Mouse (Mus musculus): Measurements from ENCODE around the gene Lrp1.

GRCm38 (mm10) chr10:127572281-127572680, 48.7 kb downstream of the Lrp1 start:
- TF ChIP-seq CTCF (IDR thresholded peaks at IDR 0.05; ENCODE audit: borderline replicate concordance, insufficient read depth, low read length) = no peak
- no peak for TF ChIP-seq POLR2A (IDR thresholded peaks at IDR 0.05; ENCODE audit: low read depth, low read length)

Measured in embryonic fibroblast, embryonic 13.5 days (primary cell).